Mouse (Mus musculus): ENCODE results near the gene 1110032A03Rik. TPM values are rescaled to one million over a fixed set of nuclear protein-coding genes. Genes with fewer than 3 reads are reported as not detected.

Gene 1110032A03Rik
- polyA plus RNA-seq (2014; fragmentation: Nextera tagmentation; extraction: Ambion mirVana): 37.2 and 37.7 TPM in 2 replicates

DNA sequence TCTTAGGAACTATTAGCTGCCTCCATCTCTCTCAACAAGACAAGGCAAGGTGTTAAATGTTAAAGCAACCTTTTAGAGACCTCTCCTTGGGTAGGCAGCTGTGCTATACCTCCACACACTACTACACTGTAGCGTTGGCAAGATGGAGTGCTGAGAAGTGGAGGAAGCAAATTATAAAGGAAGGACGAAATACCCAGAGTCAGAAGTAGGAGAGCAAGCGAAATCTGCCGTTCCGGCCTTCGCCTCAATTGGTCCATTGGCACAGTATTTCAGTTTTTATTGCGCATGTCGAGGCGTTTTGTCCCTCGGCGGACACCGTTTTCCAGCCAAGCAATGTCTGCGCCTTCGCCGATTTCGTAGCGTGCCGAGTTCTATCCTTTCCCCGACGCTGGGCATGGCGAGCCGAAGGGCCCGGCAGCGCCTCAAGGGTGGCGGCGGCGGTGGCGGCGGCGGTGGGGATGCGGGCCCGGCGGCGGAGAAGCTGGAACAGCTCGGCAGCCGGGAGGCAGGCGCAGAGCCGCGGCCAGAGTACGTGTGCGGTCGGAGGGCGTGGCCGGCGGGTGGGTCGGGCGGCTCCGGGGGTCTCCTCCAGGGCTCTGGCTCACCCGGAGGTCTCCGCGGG lies at the start of gene 1110032A03Rik, which contains the start of gene Alg9:
1110032A03Rik (minus strand) TSS at position 530 of the 622 bp plus-strand sequence.
Alg9 (plus strand) TSS at position 29 of the 622 bp plus-strand sequence.
- H3K4me2 ChIP-seq: peak within 1 kb of the TSS; percentile 85
- peak within 1 kb of the TSS; percentile 92 for H3K4me3 ChIP-seq (ENCODE audit: low read depth, low read length)
- WGBS: under 1% methylated on average over 41 of the region's 51 CpGs
- peak within 1 kb of the TSS; percentile 91 for H3K9ac ChIP-seq (ENCODE audit: low read length)
- DNase-seq (ENCODE audit: low spot score, missing footprints) (peak; percentile 98), ATAC-seq (ENCODE audit: low FRiP score) (peak; percentile 91)
- peaks cover 10% of the 10 kb centered on the region for H3K4me1 ChIP-seq (ENCODE audit: control insufficient read depth, insufficient read depth, low read length)
- H3K36me3 ChIP-seq (ENCODE audit: control insufficient read depth, insufficient read depth, low read length): no peaks in the 10 kb centered on the region
- H3K27ac ChIP-seq (ENCODE audit: low read depth, low read length): peak within 1 kb of the TSS; percentile 55
- H3K9me3 ChIP-seq (ENCODE audit: control insufficient read depth, low read length): no peaks in the 10 kb centered on the region
- no peaks in the 10 kb centered on the region for H3K27me3 ChIP-seq (ENCODE audit: control insufficient read depth, insufficient read depth, low read length)

DNA sequence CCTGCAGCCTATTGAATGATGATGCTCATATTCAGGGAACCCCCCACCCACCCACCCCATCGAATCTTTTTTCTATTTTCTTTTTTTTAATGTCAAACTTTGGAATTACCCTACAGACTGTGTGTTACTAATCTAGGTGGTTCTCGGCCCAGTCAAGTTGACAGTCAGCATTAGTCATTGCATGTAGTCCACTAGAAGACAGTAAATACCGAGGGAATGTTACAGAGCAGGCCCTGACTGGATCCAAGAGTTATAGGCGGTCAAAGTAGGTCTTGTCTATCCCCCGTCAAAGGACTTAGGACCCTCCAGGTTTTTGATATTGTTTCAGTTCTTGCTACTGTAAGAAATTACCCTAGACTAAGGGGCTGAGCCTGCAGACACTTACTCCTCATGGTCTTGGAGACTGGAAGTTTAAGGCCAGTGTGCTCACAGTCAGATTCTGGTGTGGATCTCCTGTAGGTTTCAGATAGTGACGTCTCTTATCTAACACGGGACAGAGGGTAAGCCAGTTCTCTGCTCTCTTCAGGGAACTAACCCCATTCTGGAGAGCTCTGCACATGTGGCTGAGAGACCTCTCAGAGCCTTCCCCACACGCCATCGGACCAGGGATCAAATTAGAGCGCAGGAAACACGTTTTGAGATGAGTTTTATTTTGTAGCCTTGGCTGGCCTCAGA lies 48.6 kb upstream of the 1110032A03Rik start:
- Histone ChIP-seq H3K4me3 (ENCODE audit: low read depth, low read length) (no peak overlapping the region), H3K4me2 (no peak overlapping the region), H3K27ac (ENCODE audit: low read depth, low read length) (no peak overlapping the region), H3K9me3 (ENCODE audit: control insufficient read depth, low read length) (no peaks in the 10 kb centered on the region), H3K9ac (ENCODE audit: low read length) (no peak overlapping the region), H3K36me3 (ENCODE audit: control insufficient read depth, insufficient read depth, low read length) (no peaks in the 10 kb centered on the region; the same call in 1 of the 2 replicates), H3K27me3 (ENCODE audit: control insufficient read depth, insufficient read depth, low read length) (no peaks in the 10 kb centered on the region), H3K4me1 (ENCODE audit: control insufficient read depth, insufficient read depth, low read length) (no peaks in the 10 kb centered on the region)
- DNase-seq (ENCODE audit: low spot score, missing footprints): no peak
- 89% methylated on average over 11 of the region's 11 CpGs for WGBS
- no peak for ATAC-seq (ENCODE audit: low FRiP score)

DNA sequence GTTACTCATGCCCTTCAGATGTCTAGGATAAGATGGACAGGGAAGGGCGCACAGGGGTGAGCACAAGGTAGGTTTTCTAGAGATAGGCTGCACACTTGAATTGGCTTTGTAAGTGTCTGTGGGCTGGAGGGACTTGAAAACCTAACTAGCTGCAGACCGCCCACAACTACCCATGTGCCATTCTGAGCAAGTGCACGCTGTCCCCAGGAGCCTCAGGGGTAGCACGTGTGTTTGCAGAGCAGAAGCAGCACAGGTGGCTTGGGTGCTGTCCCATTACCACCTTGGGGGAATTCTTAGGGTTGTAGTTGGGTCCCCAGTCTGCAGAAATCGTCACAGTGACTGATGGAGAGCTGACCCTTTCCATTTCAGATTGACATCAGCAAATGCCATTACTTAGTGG lies 46.9 kb upstream of the 1110032A03Rik start:
- Histone ChIP-seq H3K4me3 (ENCODE audit: low read depth, low read length) (no peak overlapping the region), H3K9ac (ENCODE audit: low read length) (no peak overlapping the region), H3K27me3 (ENCODE audit: control insufficient read depth, insufficient read depth, low read length) (no peaks in the 10 kb centered on the region), H3K9me3 (ENCODE audit: control insufficient read depth, low read length) (no peaks in the 10 kb centered on the region), H3K4me2 (no peak overlapping the region), H3K27ac (ENCODE audit: low read depth, low read length) (no peak overlapping the region), H3K4me1 (ENCODE audit: control insufficient read depth, insufficient read depth, low read length) (no peaks in the 10 kb centered on the region), H3K36me3 (ENCODE audit: control insufficient read depth, insufficient read depth, low read length) (no peaks in the 10 kb centered on the region; the same call in 1 of the 2 replicates)
- 96% methylated on average over 5 of the region's 5 CpGs for WGBS
- no peak for ATAC-seq (ENCODE audit: low FRiP score)
- DNase-seq (ENCODE audit: low spot score, missing footprints): no peak

DNA sequence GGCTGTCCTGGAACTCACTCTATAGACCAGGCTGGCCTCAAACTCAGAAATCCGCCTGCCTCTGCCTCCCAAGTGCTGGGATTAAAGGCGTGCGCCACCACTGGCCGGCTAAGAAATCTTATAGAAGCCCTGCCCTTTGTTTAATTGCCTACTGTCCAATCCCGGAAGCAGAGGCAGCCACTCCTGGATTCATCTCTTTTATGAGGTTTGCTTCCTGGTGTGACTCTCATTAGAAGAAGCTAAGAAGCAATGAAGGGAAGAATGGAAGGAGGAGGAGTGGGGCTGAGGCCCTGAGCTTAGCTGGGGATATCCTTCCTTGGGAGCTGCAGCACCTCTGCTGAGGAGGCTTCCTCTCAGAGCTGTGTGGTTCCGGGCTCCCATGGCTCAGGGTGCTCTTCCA lies 46.3 kb upstream of the 1110032A03Rik start:
- no peak overlapping the region for H3K9ac ChIP-seq (ENCODE audit: low read length)
- H3K36me3 ChIP-seq (ENCODE audit: control insufficient read depth, insufficient read depth, low read length): no peaks in the 10 kb centered on the region; the same call in 1 of the 2 replicates
- DNase-seq (ENCODE audit: low spot score, missing footprints) (no peak), ATAC-seq (ENCODE audit: low FRiP score) (no peak)
- no peaks in the 10 kb centered on the region for H3K9me3 ChIP-seq (ENCODE audit: control insufficient read depth, low read length)
- H3K27me3 ChIP-seq (ENCODE audit: control insufficient read depth, insufficient read depth, low read length): no peaks in the 10 kb centered on the region
- WGBS: 91% methylated on average over 5 of the region's 6 CpGs
- no peak overlapping the region for H3K4me3 ChIP-seq (ENCODE audit: low read depth, low read length)
- H3K4me1 ChIP-seq (ENCODE audit: control insufficient read depth, insufficient read depth, low read length): no peaks in the 10 kb centered on the region
- H3K27ac ChIP-seq (ENCODE audit: low read depth, low read length): no peak overlapping the region
- H3K4me2 ChIP-seq: no peak overlapping the region

DNA sequence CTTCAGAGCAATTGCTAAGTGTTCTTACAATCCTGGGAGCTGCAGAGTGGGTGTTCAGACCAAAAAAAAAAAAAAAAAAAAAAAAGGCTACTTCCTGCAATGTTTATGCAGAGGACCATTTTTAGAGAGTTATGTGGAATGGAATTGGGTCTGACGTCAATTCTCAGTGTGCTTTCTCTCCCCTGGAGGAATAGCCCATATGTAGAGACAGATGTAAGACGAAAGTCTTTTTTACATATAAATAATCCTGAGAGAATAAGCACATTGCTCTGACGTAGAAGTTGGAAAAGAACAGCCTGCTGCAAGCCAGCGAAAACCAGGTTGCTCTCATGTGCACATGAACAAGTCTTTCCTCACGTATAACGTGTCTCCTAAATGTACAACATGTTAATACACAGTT lies 44.4 kb upstream of the 1110032A03Rik start:
- Histone ChIP-seq H3K4me3 (ENCODE audit: low read depth, low read length) (no peak overlapping the region), H3K27ac (ENCODE audit: low read depth, low read length) (no peak overlapping the region), H3K4me2 (no peak overlapping the region), H3K36me3 (ENCODE audit: control insufficient read depth, insufficient read depth, low read length) (no peaks in the 10 kb centered on the region; the same call in 1 of the 2 replicates), H3K4me1 (ENCODE audit: control insufficient read depth, insufficient read depth, low read length) (no peaks in the 10 kb centered on the region), H3K27me3 (ENCODE audit: control insufficient read depth, insufficient read depth, low read length) (no peaks in the 10 kb centered on the region), H3K9me3 (ENCODE audit: control insufficient read depth, low read length) (no peaks in the 10 kb centered on the region), H3K9ac (ENCODE audit: low read length) (no peak overlapping the region)
- ATAC-seq (ENCODE audit: low FRiP score) (no peak), DNase-seq (ENCODE audit: low spot score, missing footprints) (no peak)
- 93% methylated on average over 6 of the region's 6 CpGs for WGBS

DNA sequence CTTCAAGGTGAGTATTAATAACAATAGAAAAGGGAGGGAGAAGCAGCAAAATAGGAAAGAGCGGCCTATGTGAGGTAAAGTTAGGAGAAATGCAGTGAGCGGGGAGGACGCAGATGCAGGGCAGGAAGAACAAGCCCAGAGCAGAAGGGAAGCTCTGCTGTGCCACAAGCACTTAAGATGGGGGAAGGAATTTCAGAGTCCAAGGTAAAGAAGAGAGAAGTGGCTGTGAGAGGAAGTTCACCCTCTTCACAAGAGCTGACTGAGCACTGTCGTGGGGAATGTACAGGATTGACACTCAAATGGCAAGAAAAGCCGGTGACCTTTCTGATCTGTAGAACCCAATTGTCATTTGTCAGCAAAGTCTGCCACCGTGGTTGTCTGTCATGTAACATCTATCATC lies 42.7 kb upstream of the 1110032A03Rik start:
- DNase-seq (ENCODE audit: low spot score, missing footprints): no peak
- Histone ChIP-seq H3K4me1 (ENCODE audit: control insufficient read depth, insufficient read depth, low read length) (no peaks in the 10 kb centered on the region), H3K9me3 (ENCODE audit: control insufficient read depth, low read length) (no peaks in the 10 kb centered on the region), H3K27me3 (ENCODE audit: control insufficient read depth, insufficient read depth, low read length) (no peaks in the 10 kb centered on the region), H3K4me3 (ENCODE audit: low read depth, low read length) (no peak overlapping the region), H3K27ac (ENCODE audit: low read depth, low read length) (no peak overlapping the region), H3K9ac (ENCODE audit: low read length) (no peak overlapping the region), H3K4me2 (no peak overlapping the region), H3K36me3 (ENCODE audit: control insufficient read depth, insufficient read depth, low read length) (peaks cover 2% of the 10 kb centered on the region; the same call in 1 of the 2 replicates)
- no peak for ATAC-seq (ENCODE audit: low FRiP score)
- WGBS: 90% methylated on average over 6 of the region's 6 CpGs

DNA sequence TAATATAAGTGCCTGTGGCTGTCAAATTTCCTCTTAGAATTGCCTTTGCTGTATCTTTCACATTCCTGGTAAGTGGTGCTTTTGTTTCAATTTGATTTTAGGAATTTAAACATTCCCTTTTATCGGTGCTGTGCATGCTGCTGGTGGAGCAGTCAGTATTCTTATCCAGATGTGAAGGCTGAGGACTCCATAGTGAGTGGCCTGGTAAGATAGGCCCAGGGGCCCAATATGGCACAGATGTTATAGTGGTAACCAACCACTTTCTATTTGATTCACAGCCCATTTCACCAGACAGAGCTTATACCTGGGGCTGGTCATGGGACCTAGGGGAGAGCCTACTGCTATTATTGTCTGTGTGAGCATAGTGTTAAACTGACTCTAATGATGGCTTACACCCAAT lies 41.2 kb upstream of the 1110032A03Rik start:
- Histone ChIP-seq H3K36me3 (ENCODE audit: control insufficient read depth, insufficient read depth, low read length) (peaks cover 2% of the 10 kb centered on the region; the same call in 1 of the 2 replicates), H3K27me3 (ENCODE audit: control insufficient read depth, insufficient read depth, low read length) (no peaks in the 10 kb centered on the region), H3K9ac (ENCODE audit: low read length) (no peak overlapping the region), H3K9me3 (ENCODE audit: control insufficient read depth, low read length) (no peaks in the 10 kb centered on the region), H3K4me1 (ENCODE audit: control insufficient read depth, insufficient read depth, low read length) (no peaks in the 10 kb centered on the region), H3K27ac (ENCODE audit: low read depth, low read length) (no peak overlapping the region), H3K4me2 (no peak overlapping the region), H3K4me3 (ENCODE audit: low read depth, low read length) (no peak overlapping the region)
- DNase-seq (ENCODE audit: low spot score, missing footprints) (no peak), ATAC-seq (ENCODE audit: low FRiP score) (no peak)
- WGBS: 93% methylated on average over 1 of the region's 1 CpGs

DNA sequence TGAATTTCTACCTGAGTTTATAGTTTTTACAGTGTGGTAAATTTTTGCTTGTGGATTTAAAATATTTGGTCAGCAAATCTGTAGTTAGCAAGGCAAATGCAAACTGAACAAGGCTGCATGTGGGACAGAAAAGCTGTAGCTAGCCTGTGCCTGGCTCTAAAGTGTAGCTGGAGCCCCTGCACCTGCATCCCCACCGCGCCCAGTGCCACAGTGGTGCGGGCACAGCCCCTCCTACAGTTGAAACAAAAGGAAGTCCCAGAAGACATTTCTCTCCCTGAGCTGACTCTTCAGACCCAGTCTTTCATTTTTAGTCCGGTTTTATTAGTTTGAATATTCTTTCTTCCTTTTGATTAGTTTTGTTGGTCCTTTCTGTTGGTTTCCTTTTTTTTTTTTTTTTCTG lies 40.3 kb upstream of the 1110032A03Rik start:
- H3K4me2 ChIP-seq: no peak overlapping the region
- no peak overlapping the region for H3K27ac ChIP-seq (ENCODE audit: low read depth, low read length)
- no peak overlapping the region for H3K4me3 ChIP-seq (ENCODE audit: low read depth, low read length)
- ATAC-seq (ENCODE audit: low FRiP score) (no peak), DNase-seq (ENCODE audit: low spot score, missing footprints) (no peak)
- no peaks in the 10 kb centered on the region for H3K9me3 ChIP-seq (ENCODE audit: control insufficient read depth, low read length)
- no peak overlapping the region for H3K9ac ChIP-seq (ENCODE audit: low read length)
- peaks cover 2% of the 10 kb centered on the region; the same call in 1 of the 2 replicates for H3K36me3 ChIP-seq (ENCODE audit: control insufficient read depth, insufficient read depth, low read length)
- WGBS: 99% methylated on average over 4 of the region's 4 CpGs
- H3K4me1 ChIP-seq (ENCODE audit: control insufficient read depth, insufficient read depth, low read length): no peaks in the 10 kb centered on the region
- H3K27me3 ChIP-seq (ENCODE audit: control insufficient read depth, insufficient read depth, low read length): no peaks in the 10 kb centered on the region

DNA sequence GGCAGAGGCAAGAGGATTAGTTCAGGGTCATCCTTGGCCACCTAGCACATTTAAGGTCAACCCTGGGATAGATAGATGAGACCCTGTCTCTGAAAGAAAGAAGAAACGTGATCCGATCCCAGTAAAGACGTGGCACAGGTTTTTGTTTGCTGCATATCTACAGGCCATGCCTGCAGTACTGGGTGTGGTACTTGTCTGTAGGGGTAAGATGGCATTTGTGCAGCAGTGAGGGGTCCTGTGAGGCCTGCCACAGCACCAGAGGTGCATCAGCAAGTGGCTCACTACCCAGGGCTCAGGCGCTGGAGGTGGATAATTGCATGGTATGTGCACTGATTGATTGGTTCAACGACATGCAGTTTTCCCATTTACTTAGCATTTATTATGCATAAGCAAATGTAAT lies 38.5 kb upstream of the 1110032A03Rik start:
- DNase-seq (ENCODE audit: low spot score, missing footprints) (no peak), ATAC-seq (ENCODE audit: low FRiP score) (no peak)
- Histone ChIP-seq H3K4me1 (ENCODE audit: control insufficient read depth, insufficient read depth, low read length) (no peaks in the 10 kb centered on the region), H3K9me3 (ENCODE audit: control insufficient read depth, low read length) (no peaks in the 10 kb centered on the region), H3K27ac (ENCODE audit: low read depth, low read length) (no peak overlapping the region), H3K4me2 (no peak overlapping the region), H3K4me3 (ENCODE audit: low read depth, low read length) (no peak overlapping the region), H3K36me3 (ENCODE audit: control insufficient read depth, insufficient read depth, low read length) (peaks cover 2% of the 10 kb centered on the region; the same call in 1 of the 2 replicates), H3K9ac (ENCODE audit: low read length) (no peak overlapping the region), H3K27me3 (ENCODE audit: control insufficient read depth, insufficient read depth, low read length) (no peaks in the 10 kb centered on the region)
- WGBS: 96% methylated on average over 5 of the region's 5 CpGs
